Mouse (Mus musculus) spleen, adult 2 months (tissue): ENCODE measurements around the gene Nhsl2. TPM values are rescaled to one million over a fixed set of nuclear protein-coding genes. Genes with fewer than 3 reads are reported as not detected.

ENCODE experiments used
- DNase-seq, 2 experiments: peaks; one replicate each; pipeline versions ENCODE4 v3.0.0 to v3.0.0-alpha.2; 2012 to 2021; ENCODE audit warnings: low spot score in 2 of 2, low read depth in 1 of 2
- H3K27ac ChIP-seq: fragments of 200-500 bp; 2 replicates; pipeline ENCODE4 v1.5.1; 2012; ENCODE audit warnings: low read length, inconsistent platforms; ENCODE audit not compliant: insufficient read depth
- H3K27me3 ChIP-seq: fragments of 200-500 bp; 2 replicates; pipeline ENCODE4 v1.6.1; 2012; ENCODE audit warnings: mild to moderate bottlenecking, moderate library complexity, low read length, inconsistent platforms; ENCODE audit not compliant: control insufficient read depth, insufficient read depth
- H3K36me3 ChIP-seq: fragments of 200-500 bp; 2 replicates; pipeline ENCODE4 v1.6.1; 2012; ENCODE audit warnings: mild to moderate bottlenecking, low read length, inconsistent platforms; ENCODE audit not compliant: control insufficient read depth, insufficient read depth
- H3K4me1 ChIP-seq: fragments of 200-500 bp; 2 replicates; pipeline ENCODE4 v1.6.1; 2011; ENCODE audit warnings: inconsistent platforms; ENCODE audit not compliant: control insufficient read depth, insufficient read depth, insufficient read length
- H3K4me3 ChIP-seq: fragments of 200-500 bp; 2 replicates; pipeline ENCODE4 v1.5.1; 2011; ENCODE audit warnings: mild to moderate bottlenecking, inconsistent platforms; ENCODE audit not compliant: insufficient read depth, insufficient read length; ENCODE audit errors: extremely low read depth
- CTCF ChIP-seq: fragments of 200-500 bp; IDR thresholded peaks from 2 replicates; pipeline ENCODE4 v1.5.1; 2011; ENCODE audit warnings: mild to moderate bottlenecking, inconsistent platforms; ENCODE audit not compliant: insufficient read depth, insufficient read length, insufficient replicate concordance; ENCODE audit errors: extremely low read depth
- POLR2A ChIP-seq: fragments of 200-500 bp; IDR thresholded peaks from 2 replicates; pipeline ENCODE4 v1.6.1; 2011; ENCODE audit warnings: low read depth, low read length, inconsistent platforms
- WGBS: fragments of 180-500 bp; shearing (Covaris S2); methylation state at CpG from one replicate; pipeline ENCODE4 v1.1.7; 2018; 5-methylcytosine and 5-hydroxymethylcytosine counted together
- polyA plus RNA-seq: library from polyadenylated mRNA; depleted of rRNA; stranded (reverse); fragments of >200 nt; gene quantifications from 2 replicates; pipeline ENCODE4 v1.2.3, GENCODE M21; 2012

Gene Nhsl2
- polyA plus RNA-seq, 1 experiment, result 1.2 TPM

GRCm38 (mm10) chrX:102076886-102077765 lies 227.9 kb downstream of the Nhsl2 start:
- no peak overlapping the region for H3K4me3 ChIP-seq
- H3K27ac ChIP-seq, result no peak overlapping the region
- WGBS, result 80% methylated on average over 7 of the region's 7 CpGs
- TF ChIP-seq CTCF, result no peak
- TF ChIP-seq POLR2A, result no peak
- no peaks in the 10 kb centered on the region for H3K36me3 ChIP-seq
- peaks cover 2% of the 10 kb centered on the region; the same call in 1 of the 2 replicates for H3K4me1 ChIP-seq
- no peak for DNase-seq
- no peaks in the 10 kb centered on the region for H3K27me3 ChIP-seq

GRCm38 (mm10) chrX:102081076-102081475 lies 231.9 kb downstream of the Nhsl2 start:
- 82% methylated on average over 10 of the region's 10 CpGs for WGBS
- TF ChIP-seq CTCF, result no peak
- no peak for TF ChIP-seq POLR2A
- Histone ChIP-seq H3K27ac (no peak overlapping the region), H3K4me1 (no peaks in the 10 kb centered on the region; the same call in 1 of the 2 replicates), H3K27me3 (no peaks in the 10 kb centered on the region), H3K4me3 (no peak overlapping the region), H3K36me3 (no peaks in the 10 kb centered on the region)
- DNase-seq, result no peak

DNA sequence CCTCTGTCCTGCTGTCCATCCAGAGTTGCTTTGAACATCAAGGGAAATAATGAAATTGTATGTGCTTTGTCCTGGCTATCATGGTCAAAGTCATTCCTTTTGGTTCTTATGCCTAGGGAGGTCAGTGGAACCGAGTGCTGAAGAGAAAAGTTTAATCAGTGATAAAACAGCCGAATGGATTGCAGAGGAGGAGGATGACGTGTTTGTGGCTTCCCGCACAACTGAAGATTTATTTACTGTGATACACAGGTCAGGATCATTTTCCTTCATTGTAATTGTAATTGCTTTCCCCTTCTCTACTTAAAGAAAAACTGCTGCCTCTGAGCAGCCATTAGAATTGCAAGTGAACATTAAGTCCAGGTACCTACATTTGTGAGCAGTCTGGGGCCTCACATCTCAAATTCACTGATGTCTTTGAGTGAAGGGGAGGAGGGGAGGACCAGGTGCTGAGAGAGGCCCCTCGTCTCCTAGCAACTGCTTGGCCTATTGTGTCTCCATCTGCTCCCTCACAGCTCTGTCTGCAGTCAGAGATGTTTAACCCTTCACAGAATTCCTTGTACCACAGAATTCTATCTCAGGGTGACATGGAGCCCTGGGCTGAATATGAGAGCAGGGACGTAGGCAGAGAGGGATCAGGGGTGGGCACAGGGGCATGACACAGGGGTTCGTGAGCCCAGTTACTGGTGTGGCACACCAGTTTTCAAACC lies 232.5 kb downstream of the Nhsl2 start:
- no peaks in the 10 kb centered on the region for H3K27me3 ChIP-seq
- TF ChIP-seq POLR2A, result no peak
- TF ChIP-seq CTCF, result no peak
- H3K27ac ChIP-seq, result no peak overlapping the region
- no peak overlapping the region for H3K4me3 ChIP-seq
- no peaks in the 10 kb centered on the region; the same call in 1 of the 2 replicates for H3K4me1 ChIP-seq
- 82% methylated on average over 7 of the region's 7 CpGs for WGBS
- no peak for DNase-seq
- no peaks in the 10 kb centered on the region for H3K36me3 ChIP-seq

DNA sequence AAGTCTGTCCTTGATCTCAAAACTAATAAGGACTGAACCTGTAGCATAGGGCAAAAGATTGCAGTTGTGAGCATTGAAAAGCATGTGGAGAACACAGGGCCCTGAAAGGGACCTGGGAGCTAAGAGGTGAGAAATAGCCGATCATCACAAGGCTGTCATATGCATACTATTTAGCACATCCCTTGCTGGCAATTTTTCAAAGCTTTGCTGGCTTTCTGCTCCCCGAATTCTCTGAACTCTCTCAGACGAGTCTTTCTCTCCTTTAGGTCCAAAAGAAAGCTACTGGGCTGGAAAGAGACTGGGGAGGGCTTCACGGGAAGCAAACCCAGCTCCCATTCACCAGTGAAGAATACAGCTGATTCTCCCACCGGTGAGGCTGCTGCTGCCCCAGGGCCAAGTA lies 233.2 kb downstream of the Nhsl2 start:
- DNase-seq, result no peak
- no peaks in the 10 kb centered on the region for H3K36me3 ChIP-seq
- 74% methylated on average over 5 of the region's 5 CpGs for WGBS
- H3K27me3 ChIP-seq, result no peaks in the 10 kb centered on the region
- TF ChIP-seq CTCF (no peak), POLR2A (no peak)
- H3K4me1 ChIP-seq, result no peaks in the 10 kb centered on the region; the same call in 1 of the 2 replicates
- H3K27ac ChIP-seq, result no peak overlapping the region
- no peak overlapping the region for H3K4me3 ChIP-seq

DNA sequence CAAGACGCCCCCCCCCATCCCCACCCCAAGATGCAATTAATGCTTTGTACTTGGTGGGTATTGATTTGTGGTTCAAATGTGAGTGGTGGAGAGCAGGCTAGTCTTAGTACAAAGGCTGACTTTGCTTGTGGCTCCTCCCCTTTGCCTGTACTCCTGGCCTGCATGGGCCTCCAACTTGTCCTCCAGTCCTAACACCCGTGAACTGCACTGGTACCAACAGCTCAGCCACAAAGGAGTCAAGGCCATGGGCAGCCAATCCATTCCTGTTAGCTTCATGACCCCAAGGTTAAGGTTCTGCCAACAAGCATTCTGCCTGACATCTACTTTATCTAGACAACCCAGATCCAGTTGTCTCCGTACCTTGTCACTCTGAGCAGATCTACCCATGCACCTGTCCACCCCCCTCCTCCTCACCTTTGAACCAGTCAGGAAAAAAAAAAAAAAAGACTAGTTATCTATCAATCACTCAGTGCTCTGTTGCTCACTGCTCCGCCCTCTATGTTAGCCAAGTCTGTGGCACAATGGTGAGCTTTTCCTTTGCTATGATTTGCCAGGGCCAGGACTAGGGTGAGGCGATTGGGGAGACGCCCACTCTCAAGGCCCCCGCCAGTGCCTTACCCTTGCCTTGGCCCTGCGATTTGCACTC lies 236.7 kb downstream of the Nhsl2 start:
- H3K27me3 ChIP-seq, result no peaks in the 10 kb centered on the region
- TF ChIP-seq POLR2A (no peak), CTCF (no peak)
- H3K36me3 ChIP-seq, result no peaks in the 10 kb centered on the region
- DNase-seq, result no peak
- H3K4me3 ChIP-seq, result no peak overlapping the region
- no peaks in the 10 kb centered on the region for H3K4me1 ChIP-seq
- 90% methylated on average over 8 of the region's 8 CpGs for WGBS
- no peak overlapping the region for H3K27ac ChIP-seq

DNA sequence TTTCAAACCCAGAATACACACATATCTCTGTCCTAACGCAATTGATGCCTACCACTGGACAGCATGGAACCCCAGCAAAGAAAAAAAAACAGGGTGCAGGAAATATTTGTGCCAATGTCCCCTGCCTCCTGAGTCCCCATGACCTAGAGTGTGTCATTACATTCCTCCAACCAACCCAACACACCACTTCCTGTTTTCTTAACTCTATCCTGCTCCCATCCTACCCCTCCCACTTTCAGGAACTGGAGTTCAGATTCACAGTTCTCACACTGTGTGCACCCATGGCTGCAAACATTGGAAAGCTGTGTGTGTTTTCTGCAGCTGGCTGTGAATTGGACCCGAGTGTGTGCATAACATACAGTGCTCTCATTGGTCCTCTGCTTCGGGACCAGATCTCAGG lies 241.4 kb downstream of the Nhsl2 start:
- H3K4me1 ChIP-seq, result no peaks in the 10 kb centered on the region
- no peaks in the 10 kb centered on the region for H3K27me3 ChIP-seq
- H3K4me3 ChIP-seq, result no peak overlapping the region
- 72% methylated on average over 3 of the region's 3 CpGs for WGBS
- TF ChIP-seq CTCF (no peak), POLR2A (no peak)
- H3K36me3 ChIP-seq, result no peaks in the 10 kb centered on the region
- no peak overlapping the region for H3K27ac ChIP-seq
- DNase-seq, result no peak
